Mouse (Mus musculus) gonadal fat pad, adult 2 months (tissue): Measurements from ENCODE around the gene Olfr938. TPM values are rescaled to one million over a fixed set of nuclear protein-coding genes. Genes with fewer than 3 reads are reported as not detected.

Source experiments
- DNase-seq: peaks from one replicate; pipeline ENCODE4 v3.0.0-alpha.2; 2012; ENCODE audit warnings: low read depth
- polyA plus RNA-seq: library from polyadenylated mRNA; depleted of rRNA; stranded (reverse); fragments of >200 nt; gene quantifications from 2 replicates; pipeline ENCODE4 v1.2.3, GENCODE M21; 2012; rRNA removed

The Olfr938 gene
- polyA plus RNA-seq = not detected in 2 replicates

- no peak for DNase-seq
Measured at GRCm38 (mm10) chr9:39078787-39079186, at the start of gene Olfr938. Gene Olfr938, minus strand, starts transcription at chr9:39078887.

- no peak for DNase-seq
Measured at GRCm38 (mm10) chr9:39127831-39128230, 49.1 kb upstream of the Olfr938 start, which contains the start of gene Olfr27. Gene Olfr27, plus strand, starts transcription at chr9:39128131.

DNA sequence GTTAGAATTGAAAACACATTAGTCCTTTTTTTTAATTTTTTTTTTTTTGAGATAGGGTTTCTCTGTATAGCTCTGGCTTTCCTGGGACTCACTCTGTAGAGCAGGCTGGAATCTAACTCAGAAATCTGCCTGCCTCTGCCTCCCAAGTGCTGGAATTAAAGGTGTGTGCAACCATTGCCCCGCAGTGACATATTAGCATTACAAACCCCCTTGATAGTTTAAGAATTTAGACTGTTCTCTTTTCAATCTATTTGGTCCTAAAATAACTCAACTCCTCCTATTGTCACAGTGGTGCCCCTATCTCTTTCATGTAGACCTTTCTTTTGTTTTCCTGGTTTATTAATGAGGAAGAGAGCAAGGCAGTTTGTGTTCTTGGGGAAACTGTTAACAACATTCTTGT, 48.6 kb upstream of the Olfr938 start:
- no peak for DNase-seq

DNA sequence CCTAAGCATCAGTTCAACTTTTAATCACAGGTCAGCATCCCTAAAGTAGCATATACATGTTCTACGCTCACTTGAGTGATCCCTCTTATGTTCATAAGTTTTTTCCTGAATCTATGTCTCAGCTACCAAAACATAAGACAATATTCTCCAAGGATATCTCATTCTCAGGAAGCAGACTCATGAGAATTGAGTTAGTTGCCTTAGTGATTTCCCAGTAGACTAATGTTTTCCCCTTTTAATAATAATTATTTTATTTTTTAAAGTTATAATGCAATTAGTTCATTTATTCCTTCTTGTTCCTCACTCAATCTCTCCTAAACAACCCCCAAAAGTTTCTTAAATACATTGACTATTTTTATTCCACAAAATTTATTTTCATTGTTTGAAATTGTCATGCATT, 13.8 kb downstream of the Olfr938 start, which contains the start of gene Olfr937:
Gene Olfr937, minus strand, starts transcription at position 101 of the 400 bp plus-strand sequence.
- no peak for DNase-seq

Other genes starting within 250 kb of the Olfr938 start
- not detected in 2 replicates for gene Olfr924, start 234.4 kb downstream of the Olfr938 start, polyA plus RNA-seq
- gene Olfr26, start 223.8 kb downstream of the Olfr938 start, polyA plus RNA-seq = not detected in 2 replicates
- gene Olfr926, start 201.8 kb downstream of the Olfr938 start, polyA plus RNA-seq = not detected in 2 replicates
- not detected in 2 replicates for gene Olfr930, start 149.1 kb downstream of the Olfr938 start, polyA plus RNA-seq
- not detected in 2 replicates for gene Olfr933, start 106.6 kb downstream of the Olfr938 start, polyA plus RNA-seq
- gene Olfr934, start 90.6 kb downstream of the Olfr938 start, polyA plus RNA-seq = not detected in 2 replicates
- gene Olfr935, start 79.2 kb downstream of the Olfr938 start, polyA plus RNA-seq = not detected in 2 replicates
- not detected in 2 replicates for gene Olfr146, start 55.5 kb downstream of the Olfr938 start, polyA plus RNA-seq
- not detected in 2 replicates for gene Olfr937, start 13.9 kb downstream of the Olfr938 start, polyA plus RNA-seq
- not detected in 2 replicates for gene Olfr27, start 49.2 kb upstream of the Olfr938 start, polyA plus RNA-seq
- gene Olfr943, start 87.4 kb upstream of the Olfr938 start, polyA plus RNA-seq = not detected in 2 replicates
- gene Olfr944, start 123.0 kb upstream of the Olfr938 start, polyA plus RNA-seq = not detected in 2 replicates
- gene Olfr1537, start 171.1 kb upstream of the Olfr938 start, polyA plus RNA-seq = not detected in 2 replicates
- gene Olfr945, start 197.9 kb upstream of the Olfr938 start, polyA plus RNA-seq = not detected in 2 replicates
- gene Olfr948, start 247.2 kb upstream of the Olfr938 start, polyA plus RNA-seq = not detected in 2 replicates